Mouse (Mus musculus) heart, embryonic 13.5 days (tissue): ENCODE measurements at regions not wholly inside any gene's neighbourhood (a gene's known extent, or its start where the extent isn't known, plus 50 kb on each side); places are given as distances from the start of the nearest gene placed in this dataset.
A peak's percentile ranks its signal among the peaks of the same experiment; 100 is the strongest.

Experiments
- ATAC-seq: fragments of 200-750 bp; cut with Nextera tagmentation; 2 replicates; pipeline ENCODE4 v1.8.0; 2017; ENCODE audit warnings: moderate TSS enrichment; ENCODE audit not compliant: insufficient number of reproducible peaks, low FRiP score, low TSS enrichment; ENCODE audit errors: extremely low read depth
- H3K27ac ChIP-seq: fragments of 300-500 bp; sonication (generic); replicated peaks from 2 replicates; pipeline ENCODE4 v1.5.1; 2015; ENCODE audit warnings: moderate library complexity, mild to moderate bottlenecking, inconsistent platforms
- H3K27me3 ChIP-seq: fragments of 300-500 bp; sonication (generic); replicated peaks from 2 replicates; pipeline ENCODE4 v1.6.1; 2015; ENCODE audit warnings: mild to moderate bottlenecking, inconsistent platforms
- H3K36me3 ChIP-seq: fragments of 300-500 bp; sonication (generic); 2 replicates; pipeline ENCODE4 v1.6.1; 2015; ENCODE audit warnings: mild to moderate bottlenecking, inconsistent platforms
- H3K4me1 ChIP-seq: fragments of 300-500 bp; sonication (generic); 2 replicates; pipeline ENCODE4 v1.6.1; 2015; ENCODE audit warnings: inconsistent platforms
- H3K4me2 ChIP-seq: fragments of 300-500 bp; sonication (generic); 2 replicates; pipeline ENCODE4 v1.6.1; 2015; ENCODE audit warnings: inconsistent platforms, mild to moderate bottlenecking, moderate library complexity
- H3K4me3 ChIP-seq: fragments of 300-500 bp; sonication (generic); 2 replicates; pipeline ENCODE4 v1.5.1; 2015; ENCODE audit warnings: moderate library complexity, mild to moderate bottlenecking, inconsistent platforms
- H3K9ac ChIP-seq: fragments of 300-500 bp; sonication (generic); 2 replicates; pipeline ENCODE4 v1.6.1; 2015; ENCODE audit warnings: inconsistent platforms, mild to moderate bottlenecking, moderate library complexity
- H3K9me3 ChIP-seq: fragments of 300-500 bp; sonication (generic); 2 replicates; pipeline ENCODE4 v1.6.1; 2016; ENCODE audit warnings: inconsistent platforms
- WGBS: fragments of 180-500 bp; shearing (Covaris S2); methylation state at CpG from one replicate; pipeline ENCODE4 v1.1.7; 2015; ENCODE audit warnings: mixed read lengths; 5-methylcytosine and 5-hydroxymethylcytosine counted together

DNA sequence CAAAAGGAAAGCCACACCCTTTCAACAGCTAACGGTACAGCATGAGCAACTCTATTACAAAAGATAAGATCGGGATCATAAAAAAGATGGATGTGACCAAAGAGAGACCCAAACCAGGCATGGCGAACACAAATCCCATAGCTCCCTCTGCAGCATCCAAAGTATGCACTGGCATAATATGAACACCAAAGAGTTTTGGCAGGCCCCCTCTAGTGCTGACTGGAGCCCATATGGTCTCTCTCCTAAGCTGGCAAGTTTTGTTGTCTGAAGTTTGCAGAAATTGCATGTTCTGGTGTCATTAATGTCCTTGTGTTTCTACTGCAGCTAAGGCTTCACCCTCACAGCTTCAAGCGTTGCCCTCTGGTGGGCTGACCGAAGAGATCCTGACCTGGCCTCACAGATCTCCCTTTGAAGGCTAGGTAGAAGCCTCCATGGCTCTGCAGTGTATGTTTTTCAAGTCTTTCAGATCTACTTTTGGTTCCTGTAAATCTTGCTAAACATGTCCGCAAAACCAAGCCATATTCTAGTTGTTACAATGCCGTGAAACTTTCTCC lies 75.7 kb upstream of the Bcl2l14 start:
- Histone ChIP-seq H3K4me2 (no peak overlapping the region), H3K4me3 (no peak overlapping the region), H3K9ac (no peak overlapping the region), H3K27ac (no peak overlapping the region), H3K9me3 (no peaks in the 10 kb centered on the region), H3K4me1 (0 out of 2 replicates have a peak, but pooled peaks cover 3% of the 10 kb centered on the region), H3K36me3 (no peaks in the 10 kb centered on the region), H3K27me3 (no peaks in the 10 kb centered on the region)
- WGBS: 79% methylated on average over 7 of the region's 7 CpGs
- ATAC-seq: no peak

DNA sequence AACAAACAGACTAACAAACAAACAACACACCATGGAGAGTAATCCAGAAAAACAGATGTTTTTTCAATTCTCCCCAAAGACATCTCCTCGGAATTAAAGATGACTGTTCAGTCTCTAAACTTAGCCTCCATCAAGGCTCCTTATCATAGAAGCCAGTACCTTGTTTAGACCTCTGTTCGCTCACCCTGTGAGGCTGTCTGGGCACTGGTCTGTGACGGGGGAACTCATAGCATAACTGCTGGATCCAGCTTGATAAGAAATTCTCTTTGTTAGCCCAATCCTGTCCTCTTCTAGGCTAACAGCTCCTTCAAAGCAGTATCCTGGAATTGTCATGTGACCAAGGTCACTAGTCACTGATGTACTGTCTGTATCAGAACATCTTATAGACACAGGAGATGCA lies 72.1 kb upstream of the Bcl2l14 start:
- H3K9ac ChIP-seq: no peak overlapping the region
- no peaks in the 10 kb centered on the region for H3K36me3 ChIP-seq
- no peak overlapping the region for H3K27ac ChIP-seq
- no peak overlapping the region for H3K4me2 ChIP-seq
- 36% methylated on average over 3 of the region's 3 CpGs for WGBS
- no peak for ATAC-seq
- no peaks in the 10 kb centered on the region for H3K27me3 ChIP-seq
- H3K9me3 ChIP-seq: no peaks in the 10 kb centered on the region; the same call in 1 of the 2 replicates
- H3K4me1 ChIP-seq: 0 out of 2 replicates have a peak, but pooled peaks cover 3% of the 10 kb centered on the region
- H3K4me3 ChIP-seq: no peak overlapping the region

DNA sequence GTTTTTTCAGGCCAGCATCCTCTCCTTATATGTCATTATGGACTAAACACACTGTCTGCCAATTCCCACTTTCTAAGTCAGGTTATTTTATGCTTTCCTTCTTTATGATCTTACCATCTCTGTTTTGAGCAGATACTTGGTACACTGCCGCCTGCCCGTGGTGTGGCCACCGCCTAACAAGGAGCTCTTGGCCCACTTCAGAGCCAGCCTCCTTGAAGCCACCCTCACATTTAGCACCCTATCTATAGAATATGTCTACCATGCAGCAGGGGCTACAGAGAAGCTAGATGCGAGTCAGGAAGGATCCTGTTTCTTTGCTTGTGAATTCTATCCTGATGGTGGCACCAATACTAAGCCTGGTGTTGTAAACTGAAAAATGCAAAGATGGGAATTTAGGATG lies 70.6 kb upstream of the Bcl2l14 start:
- Histone ChIP-seq H3K4me2 (no peak overlapping the region), H3K4me1 (0 out of 2 replicates have a peak, but pooled peaks cover 3% of the 10 kb centered on the region), H3K4me3 (no peak overlapping the region), H3K27me3 (no peaks in the 10 kb centered on the region), H3K9ac (no peak overlapping the region), H3K27ac (no peak overlapping the region), H3K9me3 (no peaks in the 10 kb centered on the region; the same call in 1 of the 2 replicates), H3K36me3 (no peaks in the 10 kb centered on the region)
- ATAC-seq: no peak
- 85% methylated on average over 4 of the region's 4 CpGs for WGBS

GRCm38 (mm10) chr6:134329550-134330299 lies 66.4 kb upstream of the Bcl2l14 start:
- H3K27me3 ChIP-seq: no peaks in the 10 kb centered on the region
- 67% methylated on average over 10 of the region's 10 CpGs for WGBS
- ATAC-seq: no peak
- H3K4me2 ChIP-seq: no peak overlapping the region
- H3K4me3 ChIP-seq: no peak overlapping the region
- H3K36me3 ChIP-seq: no peaks in the 10 kb centered on the region
- no peak overlapping the region for H3K9ac ChIP-seq
- H3K27ac ChIP-seq: no peak overlapping the region
- no peaks in the 10 kb centered on the region for H3K4me1 ChIP-seq
- no peaks in the 10 kb centered on the region; the same call in 1 of the 2 replicates for H3K9me3 ChIP-seq

GRCm38 (mm10) chr6:134330300-134330640 lies 65.8 kb upstream of the Bcl2l14 start:
- no peak for ATAC-seq
- Histone ChIP-seq H3K36me3 (no peaks in the 10 kb centered on the region), H3K4me3 (no peak overlapping the region), H3K9ac (no peak overlapping the region), H3K9me3 (no peaks in the 10 kb centered on the region; the same call in 1 of the 2 replicates), H3K27me3 (no peaks in the 10 kb centered on the region), H3K4me1 (no peaks in the 10 kb centered on the region), H3K4me2 (no peak overlapping the region), H3K27ac (no peak overlapping the region)
- WGBS: 88% methylated on average over 4 of the region's 4 CpGs

GRCm38 (mm10) chr6:134332718-134333432 lies 63.2 kb upstream of the Bcl2l14 start:
- WGBS: 58% methylated on average over 15 of the region's 15 CpGs
- H3K27me3 ChIP-seq: no peaks in the 10 kb centered on the region

DNA sequence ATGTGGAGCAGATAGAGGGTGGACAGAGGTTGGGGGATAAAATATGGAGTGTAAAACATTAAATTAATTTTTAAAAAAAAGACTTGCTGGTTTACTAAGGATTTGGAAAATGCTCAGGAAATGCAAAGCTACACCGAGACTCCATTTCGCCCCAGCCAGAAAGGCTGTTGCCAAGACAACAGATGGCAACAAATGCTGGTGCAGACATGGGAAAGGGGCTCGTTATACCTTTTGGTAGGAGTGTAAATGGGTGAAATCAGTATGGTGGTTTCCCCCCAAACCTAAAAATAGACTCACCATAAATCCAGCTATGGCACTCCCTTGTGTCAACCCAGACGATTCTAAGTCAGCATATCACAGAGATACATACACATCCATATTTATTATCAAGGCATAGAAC lies 60.4 kb upstream of the Bcl2l14 start:
- Histone ChIP-seq H3K36me3 (no peaks in the 10 kb centered on the region), H3K27me3 (no peaks in the 10 kb centered on the region), H3K4me3 (no peak overlapping the region), H3K4me2 (no peak overlapping the region), H3K9ac (no peak overlapping the region), H3K9me3 (no peaks in the 10 kb centered on the region), H3K4me1 (no peaks in the 10 kb centered on the region), H3K27ac (no peak overlapping the region)
- 72% methylated on average over 4 of the region's 4 CpGs for WGBS
- no peak for ATAC-seq

More at GRCm38 (mm10) chr6:134332718-134333432, 63.2 kb upstream of the Bcl2l14 start:
- Histone ChIP-seq H3K27ac (no peak overlapping the region), H3K4me3 (no peak overlapping the region), H3K4me1 (no peaks in the 10 kb centered on the region), H3K9me3 (no peaks in the 10 kb centered on the region), H3K9ac (no peak overlapping the region), H3K36me3 (no peaks in the 10 kb centered on the region), H3K4me2 (peak overlapping the region; percentile 37)
- no peak for ATAC-seq

DNA sequence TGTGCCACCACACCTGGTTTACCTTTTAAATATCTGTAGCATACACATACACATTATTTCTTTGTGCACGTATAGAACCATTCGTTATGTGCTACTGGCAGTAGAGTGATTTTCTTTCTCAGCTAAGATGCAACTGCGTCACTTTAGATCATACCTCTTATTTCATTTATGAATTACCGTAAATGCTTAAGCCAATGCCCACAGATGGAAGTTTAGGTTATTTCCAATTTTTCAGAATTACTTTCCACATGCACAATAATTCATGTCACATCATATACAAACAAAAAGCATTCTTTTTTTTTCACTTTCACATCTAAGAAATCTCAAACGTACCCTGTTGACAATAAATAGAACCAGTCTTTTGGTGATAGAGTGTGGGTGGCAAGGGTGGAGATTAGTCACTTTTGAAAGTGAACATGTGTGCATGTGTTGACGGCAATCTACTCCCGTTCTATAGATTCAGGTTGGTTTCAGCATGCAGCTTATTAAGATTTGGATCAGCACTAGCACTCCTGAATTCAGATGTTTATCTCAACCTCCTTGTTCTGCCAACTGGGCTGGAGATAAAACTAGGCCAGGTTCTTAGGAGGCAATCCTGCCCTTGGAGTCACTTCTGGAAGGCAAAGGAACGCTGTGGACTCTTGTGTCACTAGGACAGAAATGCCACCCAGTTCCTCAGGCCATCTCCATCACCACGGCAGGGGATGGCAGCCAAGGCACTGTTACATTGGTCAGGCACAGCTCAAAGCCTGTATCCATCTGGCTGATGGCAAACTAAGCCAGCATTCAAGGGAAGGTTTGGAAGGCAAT lies 53.1 kb upstream of the Bcl2l14 start:
- no peak for ATAC-seq
- Histone ChIP-seq H3K4me1 (no peaks in the 10 kb centered on the region), H3K4me2 (no peak overlapping the region), H3K9ac (no peak overlapping the region), H3K9me3 (no peaks in the 10 kb centered on the region), H3K27ac (no peak overlapping the region), H3K4me3 (no peak overlapping the region), H3K36me3 (no peaks in the 10 kb centered on the region), H3K27me3 (no peaks in the 10 kb centered on the region)
- 82% methylated on average over 9 of the region's 9 CpGs for WGBS

DNA sequence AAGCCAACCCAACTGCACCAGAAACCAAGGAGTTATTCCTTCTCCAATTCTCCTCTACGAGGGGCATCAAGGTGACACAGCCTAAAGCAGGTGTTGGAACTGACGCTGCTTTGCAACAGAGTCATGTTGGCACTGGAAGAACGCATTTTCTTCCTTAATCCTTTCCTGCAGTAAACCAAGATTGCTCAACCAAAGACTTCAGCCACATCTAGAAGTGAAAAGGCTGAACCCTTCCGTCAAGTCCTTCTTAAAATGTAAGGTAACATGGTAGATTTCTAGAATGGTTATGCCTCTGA lies 52.6 kb upstream of the Bcl2l14 start:
- H3K4me3 ChIP-seq: no peak overlapping the region
- no peaks in the 10 kb centered on the region for H3K36me3 ChIP-seq
- no peaks in the 10 kb centered on the region for H3K9me3 ChIP-seq
- 76% methylated on average over 4 of the region's 4 CpGs for WGBS
- H3K9ac ChIP-seq: no peak overlapping the region
- H3K27me3 ChIP-seq: no peaks in the 10 kb centered on the region
- H3K4me2 ChIP-seq: no peak overlapping the region
- no peak overlapping the region for H3K27ac ChIP-seq
- ATAC-seq: no peak
- no peaks in the 10 kb centered on the region for H3K4me1 ChIP-seq
